Mouse (Mus musculus): ENCODE data around the gene Ppp1r11. TPM values are rescaled to one million over a fixed set of nuclear protein-coding genes. Genes with fewer than 3 reads are reported as not detected.
"Not testable (repeated sequence)": the region's sequence is repeated elsewhere in the genome, so short reads cannot be mapped to it uniquely, and the experiment has no call there.

Ppp1r11 gene
- total RNA-seq (2021) = 100 to 1,000 TPM; 140 to 145 TPM
- long read RNA-seq, transcript Ppp1r11-201 (3 exons, 1,599 nt) = major isoform, 89 of 92 reads
- long read RNA-seq, partial matches to known transcripts = 3 of 92 reads
- long read RNA-seq, other reads (novel, unspliced or antisense) = 0 of 92 reads

DNA sequence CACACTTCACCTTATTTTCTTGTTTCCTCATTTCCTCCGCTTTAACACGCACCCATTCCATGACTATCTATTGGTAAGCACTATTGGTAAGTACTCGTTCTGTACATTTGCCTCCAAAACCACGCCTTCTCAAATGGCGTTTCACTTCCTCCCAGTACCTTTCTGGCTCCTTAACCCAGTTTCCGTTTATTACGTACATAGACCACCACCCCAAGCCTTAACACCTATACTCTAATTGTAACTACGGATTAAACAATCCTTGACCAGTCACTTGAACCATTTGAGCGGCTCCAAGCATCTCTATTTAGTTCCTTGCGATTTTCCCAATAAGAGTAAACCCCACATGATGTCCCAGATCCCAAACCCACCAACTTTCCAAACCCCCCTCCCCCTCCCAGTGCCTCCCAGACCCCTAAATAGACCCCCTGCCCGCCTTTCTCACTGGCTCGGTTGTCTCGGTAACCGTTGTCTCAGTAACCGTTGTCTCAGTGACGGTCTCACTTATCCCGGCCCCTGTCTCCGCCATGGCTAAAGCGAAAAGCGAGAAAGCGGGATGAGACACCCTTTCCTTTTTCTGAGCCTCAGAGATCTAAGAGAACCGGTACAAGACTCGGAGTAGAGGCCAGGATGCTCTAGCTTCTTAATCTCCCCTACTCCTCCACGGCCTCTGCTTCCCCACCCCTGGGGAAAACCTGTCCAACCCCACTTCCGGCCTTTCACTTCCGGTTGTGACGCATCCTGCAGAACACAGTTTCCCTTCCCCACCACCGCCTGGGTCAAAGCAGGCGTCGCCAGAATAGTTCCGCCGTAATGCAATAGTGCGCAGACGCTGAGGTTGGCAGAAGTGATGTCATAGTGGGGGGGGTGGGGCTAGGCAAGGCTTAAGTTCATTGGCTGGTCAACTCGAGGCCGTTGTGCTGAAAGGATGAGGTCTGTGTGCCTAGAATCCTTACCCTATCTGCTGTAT is at the start of gene Ppp1r11:
Gene Ppp1r11 (minus strand): TSS at position 761 of the 967 bp plus-strand sequence.
- DNase-seq (ENCODE audit: low spot score in 2 of 2) = peak; percentile 96 to 97

DNA sequence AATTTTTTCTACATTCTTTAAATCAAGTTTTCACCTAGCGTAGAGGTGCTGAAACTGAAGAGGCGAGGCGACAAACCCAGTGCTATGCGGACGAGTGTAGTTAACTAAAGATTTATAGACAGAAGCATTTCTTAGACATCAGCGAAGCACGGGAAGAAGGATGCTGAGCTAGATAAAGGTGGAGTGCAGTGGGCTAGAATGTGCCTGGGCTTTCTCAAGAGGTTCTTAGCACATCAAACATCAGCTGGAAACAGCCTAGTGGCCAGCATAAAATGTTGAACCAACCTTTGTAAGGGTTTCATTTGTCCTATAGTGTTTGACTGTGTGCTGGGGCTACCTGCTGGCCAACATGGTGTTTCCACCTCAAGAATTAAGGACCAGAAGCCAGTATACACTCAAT is 49.3 kb upstream of the Ppp1r11 start, which contains the start of gene Zfp57:
Gene Zfp57 (plus strand): TSS at position 301 of the 400 bp plus-strand sequence.
- DNase-seq (ENCODE audit: low spot score in 2 of 2) = no peak

DNA sequence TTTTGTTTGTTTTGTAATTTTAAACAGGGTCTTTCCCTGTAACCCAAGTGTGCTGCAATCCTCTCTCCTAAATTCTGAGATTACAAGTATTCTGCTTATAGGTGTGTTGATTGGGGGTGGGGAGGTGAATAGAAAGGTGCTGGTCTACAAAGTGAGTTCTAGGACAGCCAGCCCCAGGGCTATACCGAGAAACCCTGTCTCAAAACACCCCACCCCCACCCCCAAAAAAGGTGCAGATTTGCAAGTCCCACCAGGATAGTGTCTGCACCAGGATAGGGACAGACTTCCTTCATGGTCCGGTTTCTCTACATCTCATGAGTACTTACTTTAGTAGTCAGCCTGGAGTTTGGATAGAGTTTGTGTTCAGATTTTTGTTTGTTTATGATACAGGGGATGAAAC is 46.9 kb upstream of the Ppp1r11 start:
- DNase-seq (ENCODE audit: low spot score in 2 of 2) = no peak

DNA sequence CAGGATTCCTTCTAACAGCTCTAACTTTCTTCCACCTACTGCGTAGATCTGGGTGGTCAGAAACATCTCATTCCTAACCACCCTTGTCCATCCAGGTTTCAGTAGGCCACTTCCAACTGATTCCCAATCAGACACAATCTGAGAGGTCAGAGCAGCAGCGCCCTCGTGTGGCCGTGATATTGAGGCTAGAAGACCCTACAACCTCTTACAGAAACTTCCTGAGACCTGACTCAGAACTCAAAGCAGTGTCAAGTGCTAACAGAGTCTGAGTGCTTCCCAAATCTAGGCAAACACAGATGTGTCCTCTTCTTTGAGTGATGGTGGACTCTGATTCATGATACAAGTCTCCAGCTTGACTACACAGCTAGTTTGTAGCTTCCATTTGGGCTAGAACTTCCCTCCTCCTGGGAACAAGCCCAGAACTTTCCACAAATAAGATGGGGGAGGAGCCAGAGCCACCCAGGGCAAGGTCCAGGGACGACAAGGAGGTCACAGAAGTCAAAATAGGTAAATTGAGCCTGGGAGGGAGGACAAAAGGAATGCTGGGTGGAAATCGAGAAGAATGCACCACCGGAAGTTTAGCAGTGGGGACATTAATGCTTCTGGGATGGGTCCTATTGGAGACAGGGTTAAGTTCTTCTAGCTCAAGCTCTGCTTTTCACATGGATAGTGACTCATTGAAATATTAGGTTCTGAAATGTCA is 45.6 kb upstream of the Ppp1r11 start:
- peak; percentile 45 to 84 for DNase-seq (ENCODE audit: low spot score in 2 of 2)

DNA sequence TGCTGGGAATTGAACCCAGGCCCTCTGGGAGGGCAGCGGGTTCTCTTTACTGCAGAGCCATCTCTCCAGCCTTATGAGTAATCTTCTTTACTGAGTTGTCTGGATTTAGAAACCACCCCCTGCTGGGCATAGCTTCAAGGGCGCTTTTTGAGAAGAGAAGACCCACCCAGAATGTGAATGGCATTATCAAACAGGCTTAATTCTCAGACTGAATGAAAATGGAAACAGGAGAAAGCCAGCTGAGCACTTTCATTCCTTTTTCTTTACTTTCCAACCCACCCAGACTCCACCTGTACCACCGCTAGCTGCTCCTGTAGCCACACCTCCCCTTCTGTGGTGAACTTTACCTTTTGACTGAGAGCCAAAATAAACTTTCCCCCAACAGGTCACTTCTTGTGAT is 43.9 kb upstream of the Ppp1r11 start:
- no peak for DNase-seq (ENCODE audit: low spot score in 2 of 2)

DNA sequence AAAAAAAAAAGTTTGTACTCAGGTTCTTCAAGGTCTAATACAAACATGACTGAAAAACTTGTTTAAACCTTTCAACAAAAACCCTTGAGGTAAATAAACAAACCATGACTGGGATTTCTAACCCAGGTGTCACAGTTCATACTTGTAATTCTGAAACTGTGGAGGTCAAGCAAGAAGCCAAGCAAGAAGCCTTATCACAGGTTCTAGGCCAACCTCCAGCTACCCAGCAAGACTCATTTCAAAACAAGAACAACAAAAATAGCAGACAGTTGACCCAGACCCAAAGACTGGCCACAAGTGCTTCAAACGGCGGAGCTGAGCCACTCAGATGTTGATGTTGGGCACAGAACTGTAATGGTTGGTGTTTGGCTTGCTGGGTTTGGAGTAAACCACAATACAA is 43.0 kb upstream of the Ppp1r11 start:
- no peak for DNase-seq (ENCODE audit: low spot score in 2 of 2)

DNA sequence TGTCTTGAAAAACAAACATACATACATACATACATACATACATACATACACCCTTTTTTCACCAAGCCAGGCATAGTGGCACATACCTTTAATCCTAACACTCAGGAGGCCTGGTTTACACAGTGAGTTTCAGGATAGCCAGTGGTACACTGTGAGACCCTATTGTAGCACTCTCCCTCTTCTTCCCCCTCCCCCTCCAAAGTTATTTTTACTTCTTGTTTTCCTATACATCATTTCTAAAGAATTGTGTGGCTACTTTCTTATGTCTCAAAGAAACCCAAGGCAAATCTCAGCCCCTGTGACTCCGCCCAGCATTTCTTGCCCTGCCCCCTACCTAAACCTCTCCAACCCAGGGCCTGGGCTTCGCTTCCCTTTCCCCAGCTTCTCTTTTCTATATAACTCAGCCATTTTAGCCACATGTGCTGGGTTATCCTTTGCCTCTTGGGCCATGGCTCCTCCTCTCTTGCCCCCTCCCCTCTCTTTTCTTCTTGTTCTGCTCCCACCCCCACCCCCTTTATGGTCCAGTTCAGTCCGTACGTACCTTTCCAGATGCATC is 42.3 kb upstream of the Ppp1r11 start:
- DNase-seq (ENCODE audit: low spot score in 2 of 2) = no peak

DNA sequence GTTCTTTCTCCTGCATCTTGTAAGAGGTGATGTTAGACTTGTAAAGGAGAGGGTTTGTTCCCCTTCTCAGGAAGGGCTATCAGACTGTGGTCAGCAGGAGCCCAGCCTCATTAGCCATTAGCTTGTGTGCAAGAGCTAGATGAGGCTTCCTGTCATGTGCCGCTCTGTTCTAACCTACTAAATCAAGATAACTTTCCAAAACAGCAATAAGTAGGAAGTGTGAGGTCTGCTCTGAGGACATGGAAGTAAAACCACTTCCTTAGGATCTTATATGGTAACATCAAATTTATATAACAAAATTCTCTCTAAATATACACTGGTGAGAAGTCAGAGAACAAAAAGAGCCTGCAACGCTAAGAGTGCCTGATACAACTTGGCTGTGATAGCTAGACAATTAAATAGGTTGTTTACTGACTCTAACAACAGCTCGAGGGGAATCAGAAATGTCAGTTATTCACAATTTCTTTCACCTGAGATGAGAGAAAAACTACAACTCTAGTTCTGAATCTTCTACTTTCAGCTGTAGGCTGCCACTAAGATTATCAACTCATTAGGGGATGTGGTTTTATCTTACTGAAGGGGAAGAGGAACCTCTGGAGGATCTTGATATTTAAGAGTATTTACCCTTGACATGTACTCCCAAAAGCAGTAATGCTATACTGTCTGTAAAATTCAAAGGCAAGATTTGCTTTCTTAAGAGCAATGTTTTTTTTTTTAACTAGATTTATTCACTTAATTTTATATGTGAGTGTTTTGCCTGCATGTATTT is 41.0 kb upstream of the Ppp1r11 start:
- no peak for DNase-seq (ENCODE audit: low spot score in 2 of 2)

DNA sequence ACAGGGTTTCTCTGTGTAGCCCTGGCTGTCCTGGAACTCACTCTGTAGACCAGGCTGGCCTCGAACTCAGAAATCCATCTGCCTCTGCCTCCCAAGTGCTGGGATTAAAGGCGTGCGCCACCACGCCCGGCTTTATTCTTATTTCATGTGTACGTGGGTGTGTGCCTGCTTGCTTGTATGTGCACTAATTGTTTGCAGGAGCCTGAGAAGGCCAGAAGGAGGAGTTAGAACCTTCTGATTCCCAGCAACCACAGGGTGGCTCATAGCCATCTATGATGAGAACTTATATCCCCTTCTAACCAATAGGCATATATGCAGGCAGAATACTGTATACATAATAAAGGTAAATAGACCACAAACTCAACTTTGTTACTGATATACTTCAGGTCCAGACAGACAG is 39.1 kb upstream of the Ppp1r11 start:
- not testable (repeated sequence) for DNase-seq (ENCODE audit: low spot score in 2 of 2)

DNA sequence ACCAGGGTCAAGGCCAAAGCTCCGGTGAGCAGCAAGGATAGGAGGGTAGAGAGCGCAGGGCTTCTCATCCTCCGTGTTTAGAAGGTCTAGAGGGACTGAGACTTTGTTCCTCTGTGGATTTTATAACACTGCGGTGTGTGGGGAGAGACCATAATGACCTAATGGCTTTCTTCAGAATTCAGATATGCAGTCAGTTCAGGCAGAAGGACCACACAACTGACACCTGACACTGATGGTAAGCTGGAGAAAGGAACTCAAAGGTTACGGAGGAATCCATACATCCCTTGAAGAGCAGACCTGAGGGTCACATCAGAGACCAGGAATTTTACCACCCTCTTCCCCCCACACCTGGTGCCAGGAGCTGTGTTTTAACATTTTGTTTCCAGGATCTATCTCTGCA is 37.9 kb upstream of the Ppp1r11 start, which contains the start of gene H2-M5:
Gene H2-M5 (minus strand): TSS at position 101 of the 400 bp plus-strand sequence.
- DNase-seq (ENCODE audit: low spot score in 2 of 2) = no peak

DNA sequence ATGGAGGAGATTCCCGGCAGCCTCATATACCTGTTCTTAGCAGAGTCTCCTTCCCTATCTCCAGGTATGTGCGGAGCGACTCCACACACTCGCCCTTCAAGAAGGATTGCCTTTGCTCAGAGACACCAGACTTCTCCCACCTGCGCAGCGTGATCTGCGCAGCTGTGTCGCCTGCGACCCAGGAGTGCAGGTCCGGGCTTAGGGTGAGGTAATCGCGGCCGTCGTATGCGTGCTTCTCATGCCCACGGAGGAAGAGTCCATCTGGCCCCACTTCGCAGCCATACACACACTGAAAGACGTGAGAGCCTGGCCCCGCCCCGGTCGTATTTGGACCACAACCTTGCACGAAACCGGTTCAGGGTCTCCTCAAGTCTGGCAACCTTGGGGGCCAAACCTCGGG is 36.9 kb upstream of the Ppp1r11 start:
- DNase-seq (ENCODE audit: low spot score in 2 of 2) = no peak

DNA sequence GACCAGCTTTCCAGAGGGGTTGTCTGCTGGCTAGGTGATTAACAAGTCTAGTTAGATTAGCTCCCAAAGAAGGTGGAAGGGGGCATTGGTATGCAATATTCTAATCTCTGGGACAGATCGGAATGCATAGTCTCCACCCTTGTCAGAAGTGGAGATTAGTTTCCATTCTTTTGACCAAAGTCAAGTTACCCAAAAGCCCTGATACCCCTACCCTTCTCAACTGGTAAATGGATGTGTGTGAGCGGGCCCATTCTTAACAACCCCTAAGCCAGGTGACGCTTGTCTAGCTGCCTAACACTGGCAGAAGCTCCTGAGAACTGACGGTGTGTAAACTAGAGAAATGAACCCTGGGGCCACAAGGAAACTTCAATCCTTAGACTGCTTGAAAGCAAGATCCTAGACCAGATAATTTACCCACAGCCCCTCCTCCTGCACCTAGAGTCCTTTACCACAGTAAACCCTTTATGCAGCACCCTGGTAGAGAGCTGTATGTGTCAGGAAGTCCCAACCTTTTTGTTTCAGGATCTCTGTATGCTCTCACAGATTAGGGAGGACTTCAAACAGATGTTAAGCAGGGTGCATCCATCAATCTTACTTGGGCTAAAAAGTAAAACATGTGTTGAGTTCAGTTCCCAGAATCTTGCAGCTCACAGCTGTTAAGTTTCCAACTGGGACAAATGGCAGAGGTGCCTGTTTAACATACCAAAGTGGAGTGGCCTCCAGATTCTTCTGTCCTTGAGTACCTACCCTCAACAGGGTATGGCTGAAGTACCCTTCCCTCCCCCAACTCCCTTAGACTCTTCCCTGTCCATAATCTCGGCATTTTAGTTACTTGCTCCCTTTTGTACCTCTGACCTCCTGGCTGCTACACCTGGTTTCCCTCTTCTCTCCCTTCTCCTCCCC is 31.0 kb upstream of the Ppp1r11 start:
- DNase-seq (ENCODE audit: low spot score in 2 of 2) = no peak

DNA sequence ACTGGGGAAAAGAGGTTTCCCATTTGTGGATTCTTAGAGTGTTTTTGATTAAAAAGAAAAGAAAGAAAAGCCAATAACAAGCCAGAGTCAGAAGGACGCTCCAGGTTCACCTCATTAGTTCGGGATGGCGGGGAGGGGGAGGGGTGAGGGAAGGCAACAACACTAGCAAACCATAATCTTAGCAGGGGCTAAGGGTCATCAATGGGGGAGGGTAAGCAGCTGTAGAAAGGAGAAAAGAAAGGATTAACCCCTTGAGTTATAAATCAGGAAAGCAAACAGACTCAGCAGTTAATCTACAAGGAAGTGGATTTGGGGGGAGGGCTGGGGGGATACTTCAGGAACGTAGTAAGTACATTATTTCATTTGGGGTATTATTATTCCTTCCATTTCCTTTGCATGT is 30.3 kb upstream of the Ppp1r11 start:
- DNase-seq (ENCODE audit: low spot score in 2 of 2) = no peak

DNA sequence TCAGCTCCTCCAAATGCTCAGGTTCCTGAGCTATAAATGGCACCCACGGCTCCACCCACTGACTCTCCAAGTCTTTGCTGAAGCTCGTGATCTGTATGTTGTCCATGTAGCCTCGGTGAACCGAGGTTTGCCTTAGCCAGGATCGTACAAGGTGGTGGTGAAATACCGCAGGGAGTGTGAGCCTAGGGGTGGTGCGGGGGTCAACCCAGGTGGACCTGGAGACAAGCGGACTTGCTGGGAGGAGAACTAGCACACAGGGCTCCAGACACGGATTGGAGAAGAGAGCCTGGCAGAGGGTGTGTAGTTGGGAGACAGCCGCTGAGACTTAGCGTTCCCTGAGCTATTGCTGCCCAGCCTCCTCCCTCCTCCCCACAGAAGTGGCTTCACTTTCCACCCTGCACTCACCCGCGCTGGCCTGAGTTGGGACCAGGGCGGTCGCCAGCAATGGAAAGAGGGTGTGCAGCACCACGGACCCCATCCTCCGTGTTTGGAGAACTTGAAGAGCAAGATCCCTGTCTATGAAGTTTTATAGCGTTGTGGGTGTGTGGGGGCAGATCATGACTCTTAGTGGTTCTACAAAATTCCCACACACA is 29.8 kb upstream of the Ppp1r11 start, which contains the start of gene 2410137M14Rik:
Gene 2410137M14Rik (minus strand): TSS at position 17 of the 593 bp plus-strand sequence.
- peak; percentile 15 to 38 for DNase-seq (ENCODE audit: low spot score in 2 of 2)

DNA sequence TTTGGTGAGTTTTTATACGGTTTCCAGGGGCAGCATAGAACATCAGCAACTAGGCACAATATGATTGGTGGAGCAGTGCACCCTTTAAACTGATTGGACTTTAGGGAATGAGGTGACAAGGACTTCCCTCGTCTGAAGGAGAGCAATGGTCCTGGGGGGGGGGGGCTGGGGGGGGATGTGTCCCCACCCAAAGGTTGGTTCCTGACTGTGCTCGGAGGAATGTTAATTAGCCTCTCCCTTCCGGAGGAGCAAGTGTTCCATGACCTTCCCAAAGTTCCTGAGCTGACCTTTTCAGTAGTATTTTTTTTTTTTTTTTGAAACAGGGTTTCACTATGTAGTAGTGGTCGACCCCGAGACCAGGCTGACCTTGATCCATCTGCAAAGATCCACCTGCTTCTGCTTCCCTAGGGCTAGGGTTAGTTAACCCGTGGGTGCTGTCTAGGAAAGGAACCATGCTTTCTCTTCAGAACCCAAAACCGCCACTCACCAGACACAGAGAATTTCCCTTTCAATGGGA is 21.8 kb upstream of the Ppp1r11 start:
- no peak for DNase-seq (ENCODE audit: low spot score in 2 of 2)

DNA sequence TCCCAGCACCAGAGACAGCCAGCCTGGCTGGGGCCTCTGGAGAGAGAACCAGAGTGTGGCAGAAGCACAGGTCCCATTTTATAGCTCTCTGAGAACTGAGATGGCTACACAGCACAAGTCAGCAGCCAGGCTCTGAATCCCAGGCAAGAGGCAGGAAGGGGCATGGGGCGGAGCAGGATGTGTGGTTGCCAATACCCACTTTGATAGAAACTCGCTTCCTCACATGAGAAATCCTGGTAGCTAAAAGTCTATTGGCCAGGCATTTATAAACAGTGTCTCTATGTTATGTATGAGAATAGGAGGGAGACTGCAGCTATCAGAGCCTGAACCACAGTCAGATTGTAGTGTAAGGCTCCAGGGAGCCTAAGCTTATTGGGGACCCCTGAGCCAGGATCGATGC is 21.2 kb upstream of the Ppp1r11 start:
- no peak for DNase-seq (ENCODE audit: low spot score in 2 of 2)

DNA sequence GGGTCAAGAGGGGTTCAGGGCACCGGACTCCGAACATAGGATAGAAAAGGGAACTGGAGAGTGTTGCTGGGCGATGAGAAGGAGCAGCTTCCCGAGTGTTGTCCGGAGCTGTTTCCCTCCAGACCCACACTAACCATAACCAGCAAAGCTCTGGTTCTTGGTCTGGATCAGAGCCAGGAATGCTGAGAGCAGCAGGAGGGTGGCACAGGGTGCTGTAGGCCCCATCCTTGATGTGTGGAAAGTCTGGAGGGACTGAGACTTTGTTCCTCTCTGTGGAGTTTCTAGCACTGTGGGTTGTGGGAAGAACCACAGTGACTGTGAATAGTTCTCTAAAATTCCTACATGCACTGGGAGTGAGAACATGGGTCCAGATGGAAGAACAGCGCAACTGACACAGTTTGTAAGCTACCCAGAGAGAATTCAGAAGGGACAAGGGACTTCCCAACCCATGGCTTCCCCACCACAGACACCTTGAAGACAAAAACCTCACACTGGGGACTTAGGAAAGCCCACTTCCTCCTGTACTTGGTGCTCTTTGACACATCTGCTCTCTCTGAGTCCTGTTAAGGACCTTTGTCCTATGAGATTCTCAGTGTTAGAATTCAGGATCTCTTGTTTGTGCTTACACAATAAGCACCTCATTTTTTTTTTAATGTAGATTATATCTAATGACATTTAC is 19.8 kb upstream of the Ppp1r11 start:
- no peak for DNase-seq (ENCODE audit: low spot score in 2 of 2)

DNA sequence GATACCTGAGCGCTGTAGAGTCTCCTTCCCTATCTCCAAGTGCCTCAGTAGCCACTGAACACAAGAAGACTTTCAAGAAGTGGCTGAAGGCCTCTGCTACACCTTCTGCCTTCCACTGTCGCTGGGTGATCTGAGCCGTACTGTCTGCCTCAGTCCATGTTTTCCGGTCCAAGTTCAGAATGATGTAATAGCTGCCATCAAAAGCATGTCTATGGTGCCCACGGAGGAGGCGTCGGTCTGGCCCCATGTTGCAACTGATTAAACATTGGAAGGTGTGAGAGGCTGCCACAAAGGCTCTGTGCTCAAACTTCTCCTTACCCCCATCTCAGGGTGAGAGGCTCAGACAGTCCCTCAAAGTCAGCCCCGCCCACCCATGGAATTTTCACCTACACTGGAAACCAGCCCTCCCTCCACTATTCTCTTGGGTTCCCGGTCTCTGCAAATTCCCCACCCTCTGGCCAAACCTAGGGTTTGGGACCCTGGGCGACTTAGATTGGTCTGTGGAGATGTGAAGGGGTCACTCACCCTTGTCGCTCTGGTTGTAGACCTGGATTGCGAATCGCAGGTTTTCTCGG is 18.9 kb upstream of the Ppp1r11 start:
- no peak for DNase-seq (ENCODE audit: low spot score in 2 of 2)
